Mouse (Mus musculus): ENCODE results near the gene Tent4a. TPM values are rescaled to one million over a fixed set of nuclear protein-coding genes. Genes with fewer than 3 reads are reported as not detected.

The Tent4a gene
- polyA plus RNA-seq, 1 experiment from 2014 or later = 6.6 TPM

- Histone ChIP-seq H3K4me3 (peak overlapping the region; percentile 97), H3K4me1 (peaks cover 37% of the 10 kb centered on the region), H3K27me3 (no peaks in the 10 kb centered on the region), H3K36me3 (peaks cover 12% of the 10 kb centered on the region), H3K27ac (no peak overlapping the region), H3K9ac (peak overlapping the region; percentile 6; the same call in 1 of the 2 replicates), H3K9me3 (no peaks in the 10 kb centered on the region), H3K4me2 (replicated peaks) (peak overlapping the region; percentile 94)
- 47% methylated on average over 6 of the region's 6 CpGs for WGBS
- no peak for ATAC-seq (ENCODE audit: insufficient number of reproducible peaks, insufficient read depth, low FRiP score, low TSS enrichment)
These were observed 3.0 kb downstream of the Tent4a start for GRCm38 (mm10) chr13:69531431-69531830.

GRCm38 (mm10) chr13:69530951-69531350 is 3.5 kb downstream of the Tent4a start:
- H3K9ac ChIP-seq = peak overlapping the region; percentile 6; the same call in 1 of the 2 replicates
- H3K27ac ChIP-seq = no peak overlapping the region
- peak overlapping the region; percentile 94 for H3K4me2 ChIP-seq (replicated peaks)
- H3K9me3 ChIP-seq = no peaks in the 10 kb centered on the region
- no peak for ATAC-seq (ENCODE audit: insufficient number of reproducible peaks, insufficient read depth, low FRiP score, low TSS enrichment)
- peaks cover 38% of the 10 kb centered on the region for H3K4me1 ChIP-seq
- H3K4me3 ChIP-seq = peak overlapping the region; percentile 97
- H3K27me3 ChIP-seq = no peaks in the 10 kb centered on the region
- WGBS = 85% methylated on average over 6 of the region's 6 CpGs
- peaks cover 12% of the 10 kb centered on the region for H3K36me3 ChIP-seq

- Histone ChIP-seq H3K36me3 (peaks cover 12% of the 10 kb centered on the region), H3K27ac (no peak overlapping the region), H3K27me3 (no peaks in the 10 kb centered on the region), H3K4me2 (replicated peaks) (0 out of 2 replicates have a peak overlapping the region, but pooled peaks have one; percentile 94), H3K9me3 (no peaks in the 10 kb centered on the region), H3K4me1 (peaks cover 37% of the 10 kb centered on the region), H3K4me3 (no peak overlapping the region), H3K9ac (no peak overlapping the region)
- 66% methylated on average over 3 of the region's 3 CpGs for WGBS
- ATAC-seq (ENCODE audit: insufficient number of reproducible peaks, insufficient read depth, low FRiP score, low TSS enrichment) = no peak
These were observed 4.3 kb downstream of the Tent4a start for GRCm38 (mm10) chr13:69530156-69530555.

GRCm38 (mm10) chr13:69528531-69528930 is 5.9 kb downstream of the Tent4a start:
- Histone ChIP-seq H3K4me2 (replicated peaks) (no peak overlapping the region), H3K36me3 (peaks cover 12% of the 10 kb centered on the region), H3K9ac (no peak overlapping the region), H3K27ac (no peak overlapping the region), H3K9me3 (no peaks in the 10 kb centered on the region), H3K4me3 (no peak overlapping the region), H3K27me3 (no peaks in the 10 kb centered on the region), H3K4me1 (peaks cover 50% of the 10 kb centered on the region)
- WGBS = 85% methylated on average over 7 of the region's 7 CpGs
- no peak for ATAC-seq (ENCODE audit: insufficient number of reproducible peaks, insufficient read depth, low FRiP score, low TSS enrichment)

- Histone ChIP-seq H3K9ac (no peak overlapping the region), H3K27ac (no peak overlapping the region), H3K4me1 (peaks cover 41% of the 10 kb centered on the region), H3K4me2 (replicated peaks) (no peak overlapping the region), H3K4me3 (no peak overlapping the region), H3K27me3 (no peaks in the 10 kb centered on the region), H3K36me3 (peaks cover 12% of the 10 kb centered on the region), H3K9me3 (no peaks in the 10 kb centered on the region)
- WGBS = 76% methylated on average over 4 of the region's 4 CpGs
- no peak for ATAC-seq (ENCODE audit: insufficient number of reproducible peaks, insufficient read depth, low FRiP score, low TSS enrichment)
These were observed 8.6 kb downstream of the Tent4a start for GRCm38 (mm10) chr13:69525867-69526266.

GRCm38 (mm10) chr13:69524158-69524530 is 10.3 kb downstream of the Tent4a start:
- Histone ChIP-seq H3K27me3 (no peaks in the 10 kb centered on the region), H3K9ac (no peak overlapping the region), H3K4me2 (replicated peaks) (no peak overlapping the region), H3K4me3 (no peak overlapping the region), H3K36me3 (no peaks in the 10 kb centered on the region), H3K27ac (no peak overlapping the region), H3K9me3 (no peaks in the 10 kb centered on the region), H3K4me1 (peaks cover 36% of the 10 kb centered on the region)
- WGBS = 63% methylated on average over 2 of the region's 2 CpGs
- ATAC-seq (ENCODE audit: insufficient number of reproducible peaks, insufficient read depth, low FRiP score, low TSS enrichment) = no peak

GRCm38 (mm10) chr13:69523444-69524157 is 10.8 kb downstream of the Tent4a start:
- no peak for ATAC-seq (ENCODE audit: insufficient number of reproducible peaks, insufficient read depth, low FRiP score, low TSS enrichment)
- H3K4me3 ChIP-seq = no peak overlapping the region
- no peaks in the 10 kb centered on the region for H3K27me3 ChIP-seq
- H3K27ac ChIP-seq = no peak overlapping the region
- H3K9me3 ChIP-seq = no peaks in the 10 kb centered on the region
- peaks cover 36% of the 10 kb centered on the region for H3K4me1 ChIP-seq
- H3K9ac ChIP-seq = no peak overlapping the region
- 63% methylated on average over 14 of the region's 14 CpGs for WGBS
- no peak overlapping the region for H3K4me2 ChIP-seq (replicated peaks)
- no peaks in the 10 kb centered on the region for H3K36me3 ChIP-seq

- H3K4me2 ChIP-seq (replicated peaks) = no peak overlapping the region
- H3K9ac ChIP-seq = no peak overlapping the region
- WGBS = 83% methylated on average over 1 of the region's 1 CpGs
- no peaks in the 10 kb centered on the region for H3K27me3 ChIP-seq
- ATAC-seq (ENCODE audit: insufficient number of reproducible peaks, insufficient read depth, low FRiP score, low TSS enrichment) = no peak
- peaks cover 41% of the 10 kb centered on the region for H3K4me1 ChIP-seq
- H3K36me3 ChIP-seq = no peaks in the 10 kb centered on the region
- no peak overlapping the region for H3K4me3 ChIP-seq
- H3K9me3 ChIP-seq = no peaks in the 10 kb centered on the region
- H3K27ac ChIP-seq = 0 out of 2 replicates have a peak overlapping the region, but pooled peaks have one; percentile 14
These were observed 12.1 kb downstream of the Tent4a start for GRCm38 (mm10) chr13:69522161-69522791.

- 84% methylated on average over 6 of the region's 6 CpGs for WGBS
These were observed 15.3 kb downstream of the Tent4a start for GRCm38 (mm10) chr13:69519137-69519536.

GRCm38 (mm10) chr13:69517445-69517844 is 17.0 kb downstream of the Tent4a start:
- Histone ChIP-seq H3K9me3 (no peaks in the 10 kb centered on the region), H3K4me1 (peaks cover 13% of the 10 kb centered on the region), H3K36me3 (peaks cover 4% of the 10 kb centered on the region; the same call in 1 of the 2 replicates), H3K9ac (no peak overlapping the region), H3K4me2 (replicated peaks) (no peak overlapping the region), H3K27me3 (no peaks in the 10 kb centered on the region), H3K4me3 (no peak overlapping the region), H3K27ac (no peak overlapping the region)
- ATAC-seq (ENCODE audit: insufficient number of reproducible peaks, insufficient read depth, low FRiP score, low TSS enrichment) = no peak
- WGBS = 76% methylated on average over 6 of the region's 6 CpGs

More at GRCm38 (mm10) chr13:69519137-69519536, 15.3 kb downstream of the Tent4a start:
- no peaks in the 10 kb centered on the region for H3K27me3 ChIP-seq
- no peak overlapping the region for H3K4me2 ChIP-seq (replicated peaks)
- no peak overlapping the region for H3K4me3 ChIP-seq
- no peak for ATAC-seq (ENCODE audit: insufficient number of reproducible peaks, insufficient read depth, low FRiP score, low TSS enrichment)
- no peaks in the 10 kb centered on the region for H3K36me3 ChIP-seq
- no peaks in the 10 kb centered on the region for H3K9me3 ChIP-seq
- peaks cover 24% of the 10 kb centered on the region for H3K4me1 ChIP-seq
- H3K9ac ChIP-seq = no peak overlapping the region
- H3K27ac ChIP-seq = no peak overlapping the region

- H3K27ac ChIP-seq = no peak overlapping the region
- 73% methylated on average over 3 of the region's 3 CpGs for WGBS
These were observed 19.3 kb downstream of the Tent4a start for GRCm38 (mm10) chr13:69515091-69515490.

More at GRCm38 (mm10) chr13:69515091-69515490, 19.3 kb downstream of the Tent4a start:
- H3K4me1 ChIP-seq = peaks cover 7% of the 10 kb centered on the region; the same call in 1 of the 2 replicates
- ATAC-seq (ENCODE audit: insufficient number of reproducible peaks, insufficient read depth, low FRiP score, low TSS enrichment) = no peak
- no peak overlapping the region for H3K9ac ChIP-seq
- H3K9me3 ChIP-seq = no peaks in the 10 kb centered on the region
- H3K4me3 ChIP-seq = no peak overlapping the region
- H3K4me2 ChIP-seq (replicated peaks) = no peak overlapping the region
- peaks cover 19% of the 10 kb centered on the region for H3K36me3 ChIP-seq
- H3K27me3 ChIP-seq = no peaks in the 10 kb centered on the region

All from embryonic facial prominence, embryonic 12.5 days (tissue).